Comparison of ENCODE assay signal across 20 mouse cellular contexts in the genomic region with DNA sequence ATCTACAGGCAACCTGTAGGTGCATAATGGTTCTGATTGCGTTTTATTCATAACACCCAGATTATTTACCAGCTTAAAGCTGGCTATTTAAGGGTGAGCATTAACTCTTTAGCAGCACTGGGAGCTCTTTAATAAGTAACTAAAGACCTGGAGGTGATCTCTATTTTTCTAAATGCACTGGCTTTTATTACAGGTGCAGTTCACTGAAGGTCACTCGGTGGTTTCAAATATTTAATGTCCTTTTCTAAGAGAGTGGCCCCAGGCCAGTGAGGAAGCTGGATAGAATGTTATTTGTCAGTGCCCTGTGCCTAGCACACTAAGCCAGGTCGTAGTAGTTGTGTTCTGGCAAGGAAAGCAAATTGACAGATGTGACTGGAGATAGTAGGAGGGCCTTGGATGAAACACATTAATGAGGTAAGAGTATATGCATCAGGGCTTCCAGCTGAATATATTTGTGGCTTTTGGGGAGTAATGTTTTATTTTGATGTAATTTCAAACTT. TPM values are rescaled to one million over a fixed set of nuclear protein-coding genes. Genes with fewer than 3 reads are reported as not detected.
DNase-seq lines count a peak whose midpoint lies in the region; ATAC-seq lines count a peak whose summit lies in the region.
"Had no signal": no experiment of that assay in that cellular context is flagged by ENCODE, and none has a peak within 500 bp of the region (broad histone marks: within the 10 kb centered on the region; RNA-seq: fewer than 3 reads in every experiment).

No protein-coding gene starts in this region.

- no peaks in the 10 kb centered on the region for H3K9me3 ChIP-seq in intestine, embryonic 14.5 days (ENCODE audit: control insufficient read depth, low read length)
- H3K9me3 ChIP-seq in midbrain, embryonic 13.5 days: no peaks in the 10 kb centered on the region
- H3K9me3 ChIP-seq: embryonic facial prominence, embryonic 12.5 days; hindbrain, embryonic 15.5 days; midbrain, embryonic 12.5 days had no signal

- WGBS in intestine, embryonic 14.5 days: 47% methylated on average over 3 of the region's 3 CpGs
- 76% methylated on average over 3 of the region's 3 CpGs for WGBS in midbrain, embryonic 13.5 days

- H3K4me3 ChIP-seq in intestine, embryonic 14.5 days (ENCODE audit: low read depth, low read length): no peak overlapping the region
- H3K4me3 ChIP-seq in midbrain, embryonic 13.5 days (replicated peaks): no peak overlapping the region
- H3K4me3 ChIP-seq: embryonic facial prominence, embryonic 12.5 days; gastrocnemius, adult 2 months; hindbrain, embryonic 15.5 days; midbrain, embryonic 12.5 days; myocyte had no signal

- DNase-seq in intestine, embryonic 14.5 days (ENCODE audit: low spot score): no peak
- peak; percentile 39 for DNase-seq in kidney, adult 18-20 months
- peak; percentile 55 to 60 for DNase-seq in kidney, postnatal 25 days
- DNase-seq in heart, postnatal 4 days: no peak
- DNase-seq in embryo, embryonic 9.5 days (ENCODE audit: extremely low spot score): no peak
- DNase-seq: cerebellum, adult 8-10 months; forebrain, postnatal 0 days; gastrocnemius, adult 2 months; heart, postnatal 14 days; layer of hippocampus, postnatal 36 days; left cerebral cortex, postnatal 4 days; lung, adult 2 months; lung, postnatal 4 days; right cerebral cortex, postnatal 4 days had no signal

- ATAC-seq in intestine, embryonic 14.5 days (replicated peaks; ENCODE audit: low FRiP score, low TSS enrichment, low read depth): peak; percentile 30; the same call in 1 of the 2 replicates
- peak; percentile 71 for ATAC-seq in megakaryocyte-erythroid progenitor cell, adult 5-6 weeks (replicated peaks; ENCODE audit: low FRiP score, low TSS enrichment, poor library complexity, severe bottlenecking)
- ATAC-seq in midbrain, embryonic 13.5 days: no peak
- ATAC-seq: forebrain, postnatal 0 days had no signal

- H3K27me3 ChIP-seq in intestine, embryonic 14.5 days (replicated peaks; ENCODE audit: control insufficient read depth, insufficient read depth, low read length): no peaks in the 10 kb centered on the region
- no peaks in the 10 kb centered on the region for H3K27me3 ChIP-seq in midbrain, embryonic 13.5 days
- H3K27me3 ChIP-seq: embryonic facial prominence, embryonic 12.5 days; hindbrain, embryonic 15.5 days; midbrain, embryonic 12.5 days had no signal

- H3K9ac ChIP-seq in intestine, embryonic 14.5 days (ENCODE audit: low read length): no peak overlapping the region
- H3K9ac ChIP-seq in midbrain, embryonic 13.5 days (replicated peaks): no peak overlapping the region
- H3K9ac ChIP-seq: embryonic facial prominence, embryonic 12.5 days; forebrain, postnatal 0 days; hindbrain, embryonic 15.5 days; midbrain, embryonic 12.5 days had no signal

- no peaks in the 10 kb centered on the region for H3K36me3 ChIP-seq in intestine, embryonic 14.5 days (ENCODE audit: control insufficient read depth, insufficient read depth, low read length)
- H3K36me3 ChIP-seq in midbrain, embryonic 13.5 days: no peaks in the 10 kb centered on the region
- H3K36me3 ChIP-seq: embryonic facial prominence, embryonic 12.5 days; hindbrain, embryonic 15.5 days; midbrain, embryonic 12.5 days had no signal

- H3K27ac ChIP-seq in intestine, embryonic 14.5 days (ENCODE audit: low read depth): no peak overlapping the region; the same call in 1 of the 2 replicates
- no peak overlapping the region for H3K27ac ChIP-seq in midbrain, embryonic 13.5 days
- H3K27ac ChIP-seq: embryonic facial prominence, embryonic 12.5 days; gastrocnemius, adult 2 months; hindbrain, embryonic 15.5 days; midbrain, embryonic 12.5 days had no signal

- H3K4me2 ChIP-seq in intestine, embryonic 14.5 days (ENCODE audit: low read length): 0 out of 2 replicates have a peak overlapping the region, but pooled peaks have one; percentile 20
- H3K4me2 ChIP-seq in midbrain, embryonic 13.5 days (replicated peaks): no peak overlapping the region
- H3K4me2 ChIP-seq: embryonic facial prominence, embryonic 12.5 days; hindbrain, embryonic 15.5 days; midbrain, embryonic 12.5 days had no signal

- H3K4me1 ChIP-seq in intestine, embryonic 14.5 days (replicated peaks; ENCODE audit: control insufficient read depth, insufficient read depth, low read length): no peaks in the 10 kb centered on the region
- H3K4me1 ChIP-seq in midbrain, embryonic 13.5 days (replicated peaks): no peaks in the 10 kb centered on the region
- H3K4me1 ChIP-seq: embryonic facial prominence, embryonic 12.5 days; hindbrain, embryonic 15.5 days; midbrain, embryonic 12.5 days had no signal

RNA-seq across cellular contexts. Expression of gene Plcb1, which starts 59.4 kb away (rescaled TPM):
- polyA plus RNA-seq in intestine, embryonic 14.5 days (2014; fragmentation: Nextera tagmentation; extraction: Ambion mirVana): 13.0 and 14.0 TPM in 2 replicates
- not detected in 2 replicates for total RNA-seq in megakaryocyte-erythroid progenitor cell, adult 5-6 weeks (2014; fragmentation: Nextera tagmentation)
- total RNA-seq in megakaryocyte-erythroid progenitor cell, adult 5-6 weeks (2017): 0.89 and 1.2 TPM in 2 replicates
- total RNA-seq in heart, postnatal 4 days (2021): 1 to 10 TPM; 6.2 to 7.0 TPM
- 20.7 and 21.2 TPM in 2 replicates for polyA plus RNA-seq in midbrain, embryonic 13.5 days (2015; fragmentation: Nextera tagmentation; extraction: Ambion mirVana)

Comparison
In these comparisons a context has a peak if more than half of its experiments do, and no peak if none do; other contexts are left out.
1. DNase-seq: peak in kidney, adult 18-20 months (single experiment) and kidney, postnatal 25 days (2 of 2); none in intestine, embryonic 14.5 days (single experiment), heart, postnatal 4 days (single experiment) and embryo, embryonic 9.5 days (single experiment).